Mouse (Mus musculus) limb, embryonic 12.5 days (tissue): ENCODE measurements at regions not wholly inside any gene's neighbourhood (a gene's known extent, or its start where the extent isn't known, plus 50 kb on each side); places are given as distances from the start of the nearest gene placed in this dataset.
A peak's percentile ranks its signal among the peaks of the same experiment; 100 is the strongest.

ENCODE experiments used
- ATAC-seq: fragments of 200-750 bp; cut with Nextera tagmentation; 2 replicates; pipeline ENCODE4 v1.8.0; 2017; ENCODE audit warnings: low read depth, moderate TSS enrichment; ENCODE audit not compliant: insufficient number of reproducible peaks, insufficient read depth, low FRiP score, low TSS enrichment
- H3K27ac ChIP-seq: fragments of 300-500 bp; sonication (generic); 2 replicates; pipeline ENCODE4 v1.5.1; 2016; ENCODE audit warnings: mild to moderate bottlenecking, moderate library complexity
- H3K27me3 ChIP-seq: fragments of 300-500 bp; sonication (generic); 2 replicates; pipeline ENCODE4 v1.6.1; 2016; ENCODE audit warnings: mild to moderate bottlenecking, moderate library complexity
- H3K36me3 ChIP-seq: fragments of 300-500 bp; sonication (generic); 2 replicates; pipeline ENCODE4 v1.6.1; 2016; ENCODE audit warnings: mild to moderate bottlenecking, moderate library complexity
- H3K4me1 ChIP-seq: fragments of 300-500 bp; sonication (generic); replicated peaks from 2 replicates; pipeline ENCODE4 v1.6.1; 2016
- H3K4me2 ChIP-seq: fragments of 300-500 bp; sonication (generic); 2 replicates; pipeline ENCODE4 v1.6.1; 2016; ENCODE audit warnings: mild to moderate bottlenecking, moderate library complexity
- H3K4me3 ChIP-seq: fragments of 300-500 bp; sonication (generic); replicated peaks from 2 replicates; pipeline ENCODE4 v1.5.1; 2016; ENCODE audit warnings: mild to moderate bottlenecking
- H3K9ac ChIP-seq: fragments of 300-500 bp; sonication (generic); replicated peaks from 2 replicates; pipeline ENCODE4 v1.6.1; 2016; ENCODE audit warnings: mild to moderate bottlenecking, moderate library complexity
- H3K9me3 ChIP-seq: fragments of 300-500 bp; sonication (generic); 2 replicates; pipeline ENCODE4 v1.6.1; 2016; ENCODE audit warnings: mild to moderate bottlenecking, moderate library complexity
- WGBS: fragments of 180-500 bp; shearing (Covaris S2); methylation state at CpG from one replicate; pipeline ENCODE4 v1.1.7; 2016; 5-methylcytosine and 5-hydroxymethylcytosine counted together

DNA sequence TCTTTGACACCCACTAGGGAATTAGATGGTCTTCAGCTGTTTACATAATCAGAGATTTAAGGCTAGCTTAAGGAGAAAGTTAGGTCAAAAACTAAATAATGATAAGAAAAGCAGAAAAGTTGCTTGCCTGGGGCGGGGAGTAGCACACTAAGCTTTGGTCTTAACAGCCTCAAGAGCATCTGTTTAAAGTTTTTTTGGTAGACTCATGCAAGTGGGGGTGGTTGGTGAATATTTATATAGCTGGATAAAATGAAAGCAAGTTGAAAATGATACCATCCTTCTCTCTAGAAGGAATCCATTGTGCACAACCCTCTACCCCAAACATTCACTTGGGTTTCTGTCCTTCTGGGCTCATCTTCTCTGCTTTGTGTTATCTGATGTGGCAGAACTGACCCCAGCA lies 85.3 kb upstream of the Lifr start:
- Histone ChIP-seq H3K27me3 (no peaks in the 10 kb centered on the region), H3K9ac (no peak overlapping the region), H3K4me1 (peaks cover 8% of the 10 kb centered on the region; the same call in 1 of the 2 replicates), H3K36me3 (no peaks in the 10 kb centered on the region), H3K4me2 (no peak overlapping the region), H3K27ac (no peak overlapping the region), H3K9me3 (no peaks in the 10 kb centered on the region), H3K4me3 (no peak overlapping the region)
- 75% methylated on average over 1 of the region's 1 CpGs for WGBS
- no peak for ATAC-seq

DNA sequence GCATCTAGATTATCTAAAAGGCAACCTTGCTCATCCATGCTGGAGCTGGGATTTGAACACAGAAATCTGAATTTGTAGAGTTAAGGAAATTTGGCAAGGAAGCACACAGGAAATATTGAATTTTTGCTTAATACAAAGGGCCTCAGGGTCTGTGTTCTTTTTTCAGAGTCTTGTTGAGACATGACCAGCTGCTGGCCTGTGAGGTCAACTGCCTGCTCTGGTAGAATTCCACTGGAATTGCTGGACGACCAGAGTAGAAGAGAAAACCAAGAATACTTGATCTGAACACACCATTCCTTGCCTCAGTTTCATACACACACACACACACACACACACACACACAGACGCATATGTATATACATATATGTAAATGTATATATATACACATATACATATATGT lies 84.1 kb upstream of the Lifr start:
- H3K4me3 ChIP-seq, result no peak overlapping the region
- 0 out of 2 replicates have a peak, but pooled peaks cover 5% of the 10 kb centered on the region for H3K9me3 ChIP-seq
- ATAC-seq, result no peak
- H3K27me3 ChIP-seq, result no peaks in the 10 kb centered on the region
- H3K4me2 ChIP-seq, result no peak overlapping the region
- H3K9ac ChIP-seq, result no peak overlapping the region
- H3K27ac ChIP-seq, result no peak overlapping the region
- WGBS, result 77% methylated on average over 2 of the region's 2 CpGs
- H3K4me1 ChIP-seq, result peaks cover 9% of the 10 kb centered on the region; the same call in 1 of the 2 replicates
- no peaks in the 10 kb centered on the region for H3K36me3 ChIP-seq

DNA sequence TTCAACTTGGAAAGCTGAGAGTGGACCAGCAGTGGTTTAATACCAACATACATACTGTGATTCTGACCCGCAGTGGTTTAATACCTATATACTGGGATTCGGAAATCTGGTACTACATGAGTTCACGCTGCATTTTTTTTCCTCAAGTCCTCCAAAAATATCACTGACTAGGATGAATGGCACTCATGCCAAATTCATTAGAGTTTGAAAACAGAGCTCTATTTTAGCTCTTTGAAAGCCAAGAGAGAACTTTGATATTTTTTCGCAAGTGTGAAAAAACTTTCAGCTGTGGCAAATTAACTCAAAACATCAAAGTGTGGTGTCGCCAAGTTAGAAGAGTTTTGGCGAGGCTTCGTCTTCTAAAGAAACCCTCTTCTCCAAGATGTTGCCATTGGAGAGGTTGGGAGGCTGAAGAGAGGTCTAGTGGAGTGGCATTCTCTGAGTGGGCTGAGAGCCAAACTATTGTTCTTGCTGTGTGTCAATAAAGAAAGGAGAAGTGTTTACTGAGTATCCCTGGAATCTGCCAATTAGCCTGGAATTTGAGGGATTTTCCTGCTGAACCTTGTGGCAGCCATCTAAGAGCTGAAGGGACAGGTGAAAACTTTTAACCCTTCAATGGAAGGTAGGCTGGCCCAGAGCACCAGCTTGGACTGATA lies 81.6 kb upstream of the Lifr start:
- WGBS, result 78% methylated on average over 7 of the region's 7 CpGs
- H3K4me1 ChIP-seq, result peaks cover 12% of the 10 kb centered on the region
- H3K27ac ChIP-seq, result no peak overlapping the region
- H3K27me3 ChIP-seq, result no peaks in the 10 kb centered on the region
- H3K4me2 ChIP-seq, result no peak overlapping the region
- H3K9ac ChIP-seq, result no peak overlapping the region
- no peak for ATAC-seq
- no peak overlapping the region for H3K4me3 ChIP-seq
- H3K36me3 ChIP-seq, result no peaks in the 10 kb centered on the region
- H3K9me3 ChIP-seq, result 0 out of 2 replicates have a peak, but pooled peaks cover 5% of the 10 kb centered on the region

DNA sequence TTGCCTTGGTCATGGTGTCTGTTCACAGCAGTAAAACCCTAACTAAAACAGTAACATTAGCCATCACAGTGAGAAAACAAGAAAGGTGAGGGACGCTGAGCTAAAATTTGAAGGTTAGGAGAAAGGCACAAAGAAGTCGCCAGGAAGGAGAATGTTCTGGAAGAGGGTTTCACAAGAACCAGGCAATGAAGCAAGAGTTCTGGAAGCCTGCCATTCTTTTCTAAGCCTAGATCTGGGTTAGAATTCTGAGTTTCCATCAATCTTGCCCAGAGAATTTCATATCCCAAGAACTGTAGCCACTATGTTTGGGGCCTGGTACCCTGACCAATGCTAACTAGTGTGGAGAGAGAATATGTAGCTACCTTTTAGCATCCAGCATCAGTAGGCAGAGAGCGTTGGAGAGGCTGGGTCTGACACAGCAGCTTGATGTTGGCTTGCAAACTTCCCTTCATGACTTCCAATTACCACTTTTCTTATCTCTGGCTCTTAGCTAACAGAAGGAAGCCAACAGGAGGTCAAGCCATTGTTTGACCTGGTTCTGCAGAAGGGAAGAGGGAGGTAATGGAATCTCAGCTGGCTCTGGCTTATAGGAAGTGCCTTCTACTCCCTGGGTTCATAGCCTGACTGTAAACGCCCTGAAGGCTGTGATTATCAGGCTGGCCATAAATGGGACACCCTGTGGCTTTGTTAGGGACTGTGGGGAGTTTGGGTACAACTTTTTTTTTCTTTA lies 79.3 kb upstream of the Lifr start:
- H3K9ac ChIP-seq, result no peak overlapping the region
- H3K9me3 ChIP-seq, result 0 out of 2 replicates have a peak, but pooled peaks cover 5% of the 10 kb centered on the region
- ATAC-seq, result no peak
- H3K4me3 ChIP-seq, result no peak overlapping the region
- H3K4me1 ChIP-seq, result peaks cover 24% of the 10 kb centered on the region
- H3K27me3 ChIP-seq, result no peaks in the 10 kb centered on the region
- no peak overlapping the region for H3K27ac ChIP-seq
- 70% methylated on average over 4 of the region's 4 CpGs for WGBS
- H3K36me3 ChIP-seq, result no peaks in the 10 kb centered on the region
- no peak overlapping the region for H3K4me2 ChIP-seq

DNA sequence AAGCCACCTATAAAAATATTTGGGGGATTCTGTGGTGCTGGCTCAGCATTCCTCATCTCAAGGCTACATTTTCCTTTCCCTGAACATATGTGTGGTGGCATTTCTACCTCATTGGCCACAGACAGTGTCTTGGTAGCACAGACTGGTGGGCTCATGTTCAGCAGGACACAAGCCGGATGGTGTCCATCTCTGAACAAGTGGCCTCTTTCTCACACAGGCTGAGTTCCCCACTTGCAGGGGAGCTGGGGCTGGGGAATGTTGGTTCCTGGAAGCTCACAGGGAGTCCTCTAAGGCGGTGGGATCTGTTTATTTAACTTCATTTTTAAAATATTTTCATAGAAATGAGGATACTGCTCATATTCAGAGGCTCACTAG lies 78.7 kb upstream of the Lifr start:
- no peak for ATAC-seq
- Histone ChIP-seq H3K4me1 (peaks cover 24% of the 10 kb centered on the region), H3K27me3 (no peaks in the 10 kb centered on the region), H3K27ac (no peak overlapping the region), H3K9ac (no peak overlapping the region), H3K4me2 (no peak overlapping the region), H3K4me3 (no peak overlapping the region), H3K36me3 (no peaks in the 10 kb centered on the region), H3K9me3 (0 out of 2 replicates have a peak, but pooled peaks cover 5% of the 10 kb centered on the region)
- WGBS, result 85% methylated on average over 2 of the region's 2 CpGs

DNA sequence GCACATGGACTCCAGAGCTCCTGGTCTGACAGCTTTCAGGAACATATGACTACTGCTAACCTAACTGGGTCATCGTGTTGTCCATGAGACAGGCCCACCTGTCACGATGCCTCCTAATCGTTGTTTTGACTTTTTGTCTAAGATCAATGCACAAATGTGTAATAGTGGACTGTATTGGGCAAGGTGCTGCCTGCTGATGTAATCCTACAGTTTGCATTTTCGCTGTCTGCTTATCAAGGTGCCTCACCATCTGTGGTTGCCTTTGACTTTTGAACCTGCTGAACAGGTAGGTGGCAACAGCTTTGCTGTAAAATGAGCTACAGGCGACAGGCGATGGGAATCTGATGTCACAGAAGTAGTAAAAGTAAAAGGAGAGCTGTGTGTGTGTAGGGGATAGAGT lies 78.0 kb upstream of the Lifr start:
- H3K27ac ChIP-seq, result no peak overlapping the region
- 91% methylated on average over 6 of the region's 6 CpGs for WGBS
- no peaks in the 10 kb centered on the region for H3K36me3 ChIP-seq
- H3K4me1 ChIP-seq, result peaks cover 24% of the 10 kb centered on the region
- no peaks in the 10 kb centered on the region for H3K27me3 ChIP-seq
- 0 out of 2 replicates have a peak, but pooled peaks cover 5% of the 10 kb centered on the region for H3K9me3 ChIP-seq
- no peak overlapping the region for H3K4me2 ChIP-seq
- ATAC-seq, result no peak
- no peak overlapping the region for H3K4me3 ChIP-seq
- no peak overlapping the region for H3K9ac ChIP-seq

DNA sequence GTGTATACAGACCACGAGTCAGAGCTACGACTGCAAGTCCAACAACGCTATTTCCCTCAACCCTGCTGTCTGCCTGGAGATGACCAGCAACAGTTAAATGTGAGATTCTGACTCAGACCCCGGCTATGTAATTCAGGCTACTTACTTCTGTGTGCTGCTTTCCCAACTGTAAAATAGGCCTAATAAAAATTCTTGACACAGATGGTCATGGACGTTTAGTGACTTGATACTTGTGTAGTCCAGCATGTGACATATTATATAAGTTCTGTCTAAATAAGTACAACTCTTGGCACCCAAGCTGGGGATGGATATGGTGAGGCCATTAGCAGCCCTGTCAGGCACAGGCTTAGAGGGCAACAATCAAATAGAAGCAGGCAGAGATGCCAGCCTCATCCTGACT lies 77.4 kb upstream of the Lifr start:
- Histone ChIP-seq H3K36me3 (no peaks in the 10 kb centered on the region), H3K4me3 (no peak overlapping the region), H3K4me2 (no peak overlapping the region), H3K9me3 (0 out of 2 replicates have a peak, but pooled peaks cover 5% of the 10 kb centered on the region), H3K27me3 (no peaks in the 10 kb centered on the region), H3K4me1 (peaks cover 24% of the 10 kb centered on the region), H3K27ac (no peak overlapping the region), H3K9ac (no peak overlapping the region)
- ATAC-seq, result no peak
- 67% methylated on average over 5 of the region's 5 CpGs for WGBS

DNA sequence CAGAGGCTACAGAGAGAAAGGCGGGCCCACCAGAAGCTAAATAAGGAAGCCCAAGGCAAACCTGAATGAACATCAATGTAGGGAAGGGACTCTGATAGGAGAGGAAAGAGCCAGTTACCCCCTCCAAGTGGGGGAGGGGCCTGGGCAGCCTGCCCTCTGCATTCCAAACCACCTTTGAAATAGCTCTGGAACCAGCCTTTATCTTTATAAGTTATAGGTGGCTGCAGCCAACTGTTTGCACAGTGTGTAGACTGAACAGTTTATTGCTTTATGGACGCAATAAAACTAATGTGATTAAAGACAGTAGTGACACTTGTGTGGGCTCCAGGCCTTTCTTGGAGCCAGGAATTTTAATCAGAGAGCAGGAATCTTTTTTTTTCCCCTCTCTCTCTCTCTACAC lies 75.4 kb upstream of the Lifr start:
- Histone ChIP-seq H3K4me1 (peaks cover 24% of the 10 kb centered on the region), H3K9me3 (0 out of 2 replicates have a peak, but pooled peaks cover 5% of the 10 kb centered on the region), H3K36me3 (no peaks in the 10 kb centered on the region), H3K9ac (no peak overlapping the region), H3K4me3 (no peak overlapping the region), H3K4me2 (no peak overlapping the region), H3K27me3 (no peaks in the 10 kb centered on the region), H3K27ac (no peak overlapping the region)
- peak; percentile 53 for ATAC-seq
- WGBS, result 39% methylated on average over 2 of the region's 2 CpGs

DNA sequence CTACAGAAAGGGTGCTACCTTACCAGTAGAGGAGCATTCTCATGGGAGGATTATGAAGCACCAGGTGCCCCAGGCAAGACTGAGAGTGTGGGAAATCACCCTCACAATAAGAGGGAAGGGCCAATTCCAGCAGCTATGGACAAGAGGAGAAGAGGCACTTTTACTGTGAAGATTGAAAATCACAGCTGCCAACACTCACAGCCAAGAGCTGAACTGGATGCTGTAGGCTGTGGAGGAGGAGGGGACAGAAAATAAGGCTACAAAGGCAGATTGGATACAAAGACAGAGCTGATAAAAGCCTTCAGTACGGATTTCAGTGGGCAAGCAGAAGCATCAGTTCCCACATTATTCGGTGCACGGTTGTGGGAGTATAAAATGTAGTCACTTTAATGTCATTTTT lies 74.4 kb upstream of the Lifr start:
- ATAC-seq, result no peak
- H3K27ac ChIP-seq, result no peak overlapping the region
- no peaks in the 10 kb centered on the region for H3K36me3 ChIP-seq
- H3K9me3 ChIP-seq, result no peaks in the 10 kb centered on the region
- no peaks in the 10 kb centered on the region for H3K27me3 ChIP-seq
- H3K4me1 ChIP-seq, result peaks cover 24% of the 10 kb centered on the region
- WGBS, result 62% methylated on average over 3 of the region's 3 CpGs
- no peak overlapping the region for H3K4me3 ChIP-seq
- no peak overlapping the region for H3K4me2 ChIP-seq
- no peak overlapping the region for H3K9ac ChIP-seq

DNA sequence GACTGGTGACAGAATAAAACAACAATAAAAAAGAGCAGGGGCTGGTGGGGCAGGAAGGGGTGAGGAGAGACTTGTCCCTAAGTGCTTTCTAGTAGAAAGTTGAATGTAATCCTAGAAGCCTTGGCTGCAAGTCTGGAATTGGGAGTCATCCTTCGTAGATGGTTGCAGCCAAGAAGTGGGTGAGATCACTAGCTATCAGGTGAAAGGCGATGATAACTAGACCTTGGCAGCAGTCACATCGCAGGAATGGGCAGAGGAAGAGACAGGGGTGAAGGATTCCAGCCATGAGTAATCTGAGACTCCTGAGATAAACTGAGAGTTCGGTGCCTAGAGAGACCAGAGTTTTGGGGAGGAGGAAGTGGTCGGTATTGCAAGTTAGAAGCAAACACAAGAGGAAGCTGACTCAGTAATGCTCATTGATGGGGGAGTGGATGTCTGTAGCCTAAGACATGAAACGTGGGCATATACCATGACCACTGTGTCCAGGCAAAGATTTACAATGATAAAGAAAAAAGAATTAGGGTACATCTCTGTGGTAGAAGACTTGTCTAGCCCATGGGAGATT lies 73.1 kb upstream of the Lifr start:
- ATAC-seq, result no peak
- Histone ChIP-seq H3K9ac (no peak overlapping the region), H3K9me3 (no peaks in the 10 kb centered on the region), H3K27ac (no peak overlapping the region), H3K27me3 (no peaks in the 10 kb centered on the region), H3K4me3 (no peak overlapping the region), H3K4me1 (peaks cover 18% of the 10 kb centered on the region), H3K4me2 (no peak overlapping the region), H3K36me3 (no peaks in the 10 kb centered on the region)
- WGBS, result 63% methylated on average over 6 of the region's 6 CpGs

DNA sequence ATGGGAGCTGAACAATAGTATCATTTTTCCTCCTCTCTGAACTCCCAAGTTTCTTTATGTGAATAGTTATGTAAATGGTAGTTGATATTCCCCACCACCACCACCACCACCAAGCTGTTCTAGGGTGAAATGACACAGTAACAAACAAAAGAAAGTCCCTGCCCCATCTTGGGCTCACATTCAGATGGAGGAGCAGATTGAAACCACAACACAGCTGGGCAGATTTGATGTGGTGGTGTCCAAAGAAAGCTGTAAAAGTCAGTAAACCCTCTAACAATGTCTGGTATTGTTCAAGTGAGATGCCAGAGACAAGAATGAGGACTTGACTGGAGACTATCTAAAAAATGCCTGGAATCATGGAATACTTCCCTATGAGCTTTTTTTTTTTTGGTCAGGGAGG lies 67.8 kb upstream of the Lifr start:
- no peak for ATAC-seq
- H3K9me3 ChIP-seq, result no peaks in the 10 kb centered on the region

More for the DNA sequence above, 67.8 kb upstream of the Lifr start:
- Histone ChIP-seq H3K36me3 (no peaks in the 10 kb centered on the region), H3K4me2 (no peak overlapping the region), H3K9ac (no peak overlapping the region), H3K27me3 (no peaks in the 10 kb centered on the region), H3K4me1 (peaks cover under 1% of the 10 kb centered on the region; the same call in 1 of the 2 replicates), H3K4me3 (no peak overlapping the region), H3K27ac (no peak overlapping the region)
